Mouse (Mus musculus) cerebellum, adult 8-10 months (tissue): ENCODE measurements at regions not wholly inside any gene's neighbourhood (a gene's known extent, or its start where the extent isn't known, plus 50 kb on each side); places are given as distances from the start of the nearest gene placed in this dataset.

ENCODE experiments used
- DNase-seq: peaks from one replicate; pipeline ENCODE4 v3.0.0; 2022

- DNase-seq, result no peak
These were observed 676.5 kb upstream of the Foxg1 start for GRCm38 (mm10) chr12:48705963-48706362.

DNA sequence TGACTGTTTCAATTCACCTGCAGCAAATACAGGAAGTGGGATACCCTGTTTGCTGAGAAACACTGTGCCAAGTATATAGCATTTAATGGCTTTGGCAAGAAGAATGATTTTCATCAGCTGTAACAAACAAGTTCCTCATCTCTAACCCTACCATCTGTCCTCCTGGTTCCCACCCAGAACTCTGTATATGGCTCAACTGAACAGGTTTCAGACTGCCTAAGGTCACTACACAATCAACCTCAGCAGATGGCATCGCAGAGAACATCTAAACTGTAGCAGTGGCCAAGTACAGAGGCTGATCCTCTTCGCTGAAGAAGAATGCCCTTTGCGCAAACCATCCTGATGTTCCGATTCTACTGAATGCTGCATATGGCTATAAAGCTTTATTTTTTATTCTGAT, 668.8 kb upstream of the Foxg1 start:
- DNase-seq, result no peak

DNA sequence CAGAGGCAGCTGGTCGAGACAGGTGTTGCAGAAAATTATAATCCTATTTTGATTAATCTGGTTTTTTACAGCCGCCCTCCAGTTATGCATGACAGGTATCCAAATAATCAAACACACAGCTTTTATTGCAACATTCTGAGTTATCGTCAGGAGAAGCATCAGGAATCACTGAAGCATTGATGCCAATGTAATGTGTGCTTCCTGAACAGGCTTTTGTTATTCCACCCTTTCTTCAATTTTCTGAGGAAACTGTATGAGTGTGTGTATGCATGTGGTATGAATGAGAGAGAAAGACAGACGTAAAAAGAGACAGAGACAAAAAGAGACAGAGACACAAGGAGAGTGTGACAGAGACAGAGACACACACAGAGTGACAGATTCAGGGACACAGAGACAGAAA, 652.6 kb upstream of the Foxg1 start:
- DNase-seq, result no peak

DNA sequence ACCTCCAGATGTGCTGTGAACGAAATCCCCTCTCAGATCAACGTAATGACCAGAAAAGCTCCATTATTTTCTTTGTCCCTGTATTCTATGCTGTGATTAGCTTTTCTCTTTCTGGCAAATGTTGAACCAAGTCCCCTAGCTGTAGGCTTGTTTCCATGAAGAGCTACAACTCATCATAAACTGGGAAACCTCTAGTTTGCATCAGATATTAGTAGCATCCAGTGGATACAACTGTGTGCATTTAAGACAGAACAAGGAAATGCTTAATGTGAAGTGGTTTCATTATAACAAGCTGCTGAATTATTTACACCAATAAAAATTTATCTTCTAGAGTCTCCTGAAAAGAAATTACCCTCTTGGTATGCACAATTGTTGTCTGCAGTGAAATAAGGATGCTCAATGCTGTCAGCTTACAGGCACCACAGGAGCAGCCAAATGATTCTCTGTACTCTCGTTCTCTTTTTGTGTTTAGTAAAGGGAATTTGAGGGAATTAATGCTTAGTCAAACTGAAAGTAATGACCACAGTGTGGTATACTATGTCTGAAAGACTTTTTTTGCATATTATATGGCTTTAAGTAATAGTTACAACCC, 623.6 kb upstream of the Foxg1 start:
- no peak for DNase-seq
